Mouse (Mus musculus) bone marrow macrophage, adult 2 months (primary cell): ENCODE results near the gene Srprb.

ENCODE experiments used
- CTCF ChIP-seq: IDR thresholded peaks from 2 replicates; pipeline ENCODE4 v1.5.1; 2012; ENCODE audit warnings: low read depth, mild to moderate bottlenecking, low read length, moderate library complexity
- POLR2A ChIP-seq: IDR thresholded peaks from 2 replicates; pipeline ENCODE4 v1.6.1; 2012; ENCODE audit warnings: mild to moderate bottlenecking, low read depth, low read length, borderline replicate concordance

GRCm38 (mm10) chr9:103243640-103244039 lies 41.7 kb upstream of the Srprb start:
- TF ChIP-seq CTCF (no peak), POLR2A (no peak)
